Mouse (Mus musculus): Measurements from ENCODE around the gene Cpne8. TPM values are rescaled to one million over a fixed set of nuclear protein-coding genes. Genes with fewer than 3 reads are reported as not detected.

Gene Cpne8
- polyA plus RNA-seq, 1 experiment = 1.4 TPM

DNA sequence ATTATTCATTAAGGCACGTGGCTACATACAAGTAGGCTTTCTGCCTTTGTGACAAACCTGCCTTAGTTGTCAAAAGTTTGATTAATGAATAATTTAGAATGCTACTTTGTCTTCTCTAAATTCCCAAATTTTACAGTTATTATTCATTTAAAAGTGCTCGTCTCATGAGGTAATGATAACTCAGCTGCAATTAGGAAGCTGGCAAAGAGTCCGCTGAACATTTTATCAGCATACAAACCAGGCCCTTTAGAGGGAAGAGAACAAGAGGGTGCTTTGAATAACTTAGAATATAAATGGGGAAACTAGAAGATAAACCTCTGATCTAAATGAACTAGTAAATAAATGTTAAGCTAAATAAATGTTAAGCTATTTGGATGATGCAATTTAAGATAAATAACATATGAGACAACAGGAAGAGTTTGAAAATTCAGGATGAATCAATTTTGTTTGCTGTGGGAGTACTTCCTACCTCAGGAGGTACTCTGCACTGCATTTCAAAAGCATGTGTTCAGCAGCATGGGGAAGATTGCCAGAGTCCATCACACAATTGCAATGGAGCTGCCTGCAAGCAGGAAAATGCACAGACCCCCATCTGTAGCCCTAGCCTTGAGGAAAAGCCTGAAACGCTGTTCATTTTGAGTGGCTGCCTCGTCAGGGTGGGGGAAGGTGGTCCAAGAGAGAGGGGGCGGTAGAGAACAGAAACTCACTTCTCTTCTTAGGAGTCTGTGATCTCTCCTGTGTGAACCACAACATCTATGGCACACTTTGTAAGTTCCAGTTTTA lies 81.3 kb downstream of the Cpne8 start:
- 69% methylated on average over 6 of the region's 6 CpGs for WGBS
- no peak for TF ChIP-seq POLR2A (IDR thresholded peaks at IDR 0.05; ENCODE audit: low read depth, low read length)
- no peak for TF ChIP-seq CTCF (IDR thresholded peaks at IDR 0.05; ENCODE audit: extremely low read depth, insufficient read length, insufficient replicate concordance, low read depth, low read length)
- Histone ChIP-seq H3K27ac (ENCODE audit: insufficient read depth, low read depth, low read length) (no peak overlapping the region), H3K27me3 (ENCODE audit: control insufficient read depth, insufficient read depth, low read length) (no peaks in the 10 kb centered on the region), H3K4me3 (ENCODE audit: low read depth, low read length) (no peak overlapping the region), H3K4me1 (ENCODE audit: control insufficient read depth, insufficient read depth, insufficient read length, low read length) (0 out of 2 replicates have a peak, but pooled peaks cover 3% of the 10 kb centered on the region), H3K36me3 (ENCODE audit: control insufficient read depth, insufficient read depth, low read length) (no peaks in the 10 kb centered on the region)

DNA sequence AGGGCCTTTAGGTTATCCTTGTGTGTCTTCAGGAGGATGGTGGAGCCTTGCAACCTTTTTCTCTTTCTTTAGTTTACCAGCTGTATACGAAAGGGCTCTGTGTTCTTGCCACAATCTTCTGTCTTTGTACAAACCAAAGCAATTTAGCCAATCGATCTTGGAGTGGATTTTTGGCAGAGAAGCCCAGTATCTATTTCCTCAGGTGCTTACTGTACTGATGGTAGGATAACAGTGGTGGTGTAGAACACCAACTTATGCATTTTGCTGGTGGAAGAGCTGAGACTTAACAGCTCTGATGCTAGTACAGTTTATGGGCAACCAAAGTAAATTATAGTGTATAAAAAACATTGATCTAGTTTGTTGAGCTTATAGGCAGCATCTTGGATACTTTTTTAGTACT lies 83.6 kb downstream of the Cpne8 start:
- no peak overlapping the region for H3K27ac ChIP-seq (ENCODE audit: insufficient read depth, low read depth, low read length)
- 76% methylated on average over 2 of the region's 2 CpGs for WGBS
- TF ChIP-seq CTCF (IDR thresholded peaks at IDR 0.05; ENCODE audit: extremely low read depth, insufficient read length, insufficient replicate concordance, low read depth, low read length) = no peak
- TF ChIP-seq POLR2A (IDR thresholded peaks at IDR 0.05; ENCODE audit: low read depth, low read length) = no peak
- H3K4me1 ChIP-seq (ENCODE audit: control insufficient read depth, insufficient read depth, insufficient read length, low read length) = 0 out of 2 replicates have a peak, but pooled peaks cover 3% of the 10 kb centered on the region
- no peak overlapping the region for H3K4me3 ChIP-seq (ENCODE audit: low read depth, low read length)
- H3K27me3 ChIP-seq (ENCODE audit: control insufficient read depth, insufficient read depth, low read length) = no peaks in the 10 kb centered on the region
- no peaks in the 10 kb centered on the region for H3K36me3 ChIP-seq (ENCODE audit: control insufficient read depth, insufficient read depth, low read length)

- TF ChIP-seq POLR2A (IDR thresholded peaks at IDR 0.05; ENCODE audit: low read depth, low read length) (no peak), CTCF (IDR thresholded peaks at IDR 0.05; ENCODE audit: extremely low read depth, insufficient read length, insufficient replicate concordance, low read depth, low read length) (no peak)
- H3K4me1 ChIP-seq (ENCODE audit: control insufficient read depth, insufficient read depth, insufficient read length, low read length) = no peaks in the 10 kb centered on the region
- H3K27me3 ChIP-seq (ENCODE audit: control insufficient read depth, insufficient read depth, low read length) = no peaks in the 10 kb centered on the region
- H3K4me3 ChIP-seq (ENCODE audit: low read depth, low read length) = no peak overlapping the region
- WGBS = 29% methylated on average over 7 of the region's 7 CpGs
- H3K36me3 ChIP-seq (ENCODE audit: control insufficient read depth, insufficient read depth, low read length) = no peaks in the 10 kb centered on the region
- no peak overlapping the region for H3K27ac ChIP-seq (ENCODE audit: insufficient read depth, low read depth, low read length)
Measured at GRCm38 (mm10) chr15:90589587-90589986, 89.6 kb downstream of the Cpne8 start.

- Histone ChIP-seq H3K36me3 (ENCODE audit: control insufficient read depth, insufficient read depth, low read length) (no peaks in the 10 kb centered on the region), H3K4me3 (ENCODE audit: low read depth, low read length) (no peak overlapping the region), H3K4me1 (ENCODE audit: control insufficient read depth, insufficient read depth, insufficient read length, low read length) (no peaks in the 10 kb centered on the region), H3K27ac (ENCODE audit: insufficient read depth, low read depth, low read length) (no peak overlapping the region), H3K27me3 (ENCODE audit: control insufficient read depth, insufficient read depth, low read length) (no peaks in the 10 kb centered on the region)
- 92% methylated on average over 3 of the region's 3 CpGs for whole genome bisulfite sequencing
- TF ChIP-seq CTCF (IDR thresholded peaks at IDR 0.05; ENCODE audit: extremely low read depth, insufficient read length, insufficient replicate concordance, low read depth, low read length) (no peak), POLR2A (IDR thresholded peaks at IDR 0.05; ENCODE audit: low read depth, low read length) (no peak)
Measured at GRCm38 (mm10) chr15:90577402-90577801, 101.8 kb downstream of the Cpne8 start.

DNA sequence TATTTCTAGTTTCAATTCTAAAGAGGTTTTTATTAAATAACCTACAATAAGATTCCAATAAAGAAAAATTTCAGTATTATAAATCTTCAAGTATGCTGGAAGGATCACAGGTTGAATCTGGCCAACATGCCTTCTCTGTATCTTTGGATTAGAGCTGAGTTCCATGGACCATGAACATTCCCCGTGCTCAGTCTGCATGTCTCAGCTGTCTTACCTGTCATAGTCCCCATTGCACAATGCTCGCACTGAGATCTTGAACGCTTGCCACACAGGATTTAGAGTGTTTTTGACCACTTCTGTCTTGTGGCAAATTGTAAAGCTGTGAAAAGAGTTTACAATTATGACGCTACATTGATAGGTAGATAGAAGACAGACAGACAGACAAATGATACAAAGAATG lies 110.0 kb downstream of the Cpne8 start:
- TF ChIP-seq CTCF (IDR thresholded peaks at IDR 0.05; ENCODE audit: extremely low read depth, insufficient read length, insufficient replicate concordance, low read depth, low read length) (no peak), POLR2A (IDR thresholded peaks at IDR 0.05; ENCODE audit: low read depth, low read length) (no peak)
- H3K4me3 ChIP-seq (ENCODE audit: low read depth, low read length) = no peak overlapping the region
- H3K36me3 ChIP-seq (ENCODE audit: control insufficient read depth, insufficient read depth, low read length) = no peaks in the 10 kb centered on the region
- H3K4me1 ChIP-seq (ENCODE audit: control insufficient read depth, insufficient read depth, insufficient read length, low read length) = no peaks in the 10 kb centered on the region
- no peak overlapping the region for H3K27ac ChIP-seq (ENCODE audit: insufficient read depth, low read depth, low read length)
- no peaks in the 10 kb centered on the region for H3K27me3 ChIP-seq (ENCODE audit: control insufficient read depth, insufficient read depth, low read length)
- 89% methylated on average over 4 of the region's 4 CpGs for WGBS

DNA sequence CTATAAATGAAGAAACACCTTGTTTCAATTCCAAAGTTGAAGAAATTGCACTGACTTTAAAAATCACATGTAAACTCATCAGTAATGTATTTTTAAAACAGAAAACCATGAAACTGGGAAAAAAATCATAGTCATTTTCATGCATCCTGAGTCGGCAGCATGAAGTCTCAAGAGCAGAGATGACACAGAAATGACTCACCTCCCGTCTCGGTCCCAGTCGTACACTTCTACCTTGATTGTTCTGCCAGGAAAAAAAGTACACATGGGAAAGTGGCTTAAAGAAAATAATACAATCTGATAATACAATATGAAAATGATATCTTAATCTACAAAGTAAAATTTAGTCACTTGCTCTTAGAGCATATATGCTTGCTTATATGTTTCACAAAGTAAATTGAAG lies 111.2 kb downstream of the Cpne8 start:
- Histone ChIP-seq H3K27ac (ENCODE audit: insufficient read depth, low read depth, low read length) (no peak overlapping the region), H3K4me3 (ENCODE audit: low read depth, low read length) (no peak overlapping the region), H3K27me3 (ENCODE audit: control insufficient read depth, insufficient read depth, low read length) (no peaks in the 10 kb centered on the region), H3K36me3 (ENCODE audit: control insufficient read depth, insufficient read depth, low read length) (no peaks in the 10 kb centered on the region), H3K4me1 (ENCODE audit: control insufficient read depth, insufficient read depth, insufficient read length, low read length) (no peaks in the 10 kb centered on the region)
- 73% methylated on average over 4 of the region's 4 CpGs for WGBS
- TF ChIP-seq CTCF (IDR thresholded peaks at IDR 0.05; ENCODE audit: extremely low read depth, insufficient read length, insufficient replicate concordance, low read depth, low read length) = no peak
- no peak for TF ChIP-seq POLR2A (IDR thresholded peaks at IDR 0.05; ENCODE audit: low read depth, low read length)

DNA sequence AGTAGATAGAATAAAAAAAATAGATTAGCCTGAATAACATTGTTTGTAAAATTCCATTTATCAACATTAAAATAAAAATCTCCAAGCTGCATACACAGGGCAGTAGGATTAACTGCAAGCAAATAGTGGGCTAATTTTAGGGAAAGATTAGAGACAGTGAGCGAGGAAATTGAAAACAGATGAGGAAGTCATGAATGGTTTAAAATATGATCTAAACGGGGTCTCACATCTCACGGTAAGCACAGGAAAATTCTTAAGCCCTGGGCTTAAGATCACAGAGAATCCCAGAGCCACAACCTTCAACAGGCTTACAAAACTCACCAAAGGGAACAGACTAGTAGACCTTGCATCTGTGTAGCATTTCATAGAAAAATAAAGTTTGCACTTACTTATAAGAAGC lies 115.2 kb downstream of the Cpne8 start:
- H3K4me1 ChIP-seq (ENCODE audit: control insufficient read depth, insufficient read depth, insufficient read length, low read length) = no peaks in the 10 kb centered on the region
- no peak for TF ChIP-seq CTCF (IDR thresholded peaks at IDR 0.05; ENCODE audit: extremely low read depth, insufficient read length, insufficient replicate concordance, low read depth, low read length)
- no peak for TF ChIP-seq POLR2A (IDR thresholded peaks at IDR 0.05; ENCODE audit: low read depth, low read length)
- no peaks in the 10 kb centered on the region for H3K27me3 ChIP-seq (ENCODE audit: control insufficient read depth, insufficient read depth, low read length)
- WGBS = 69% methylated on average over 3 of the region's 3 CpGs
- no peak overlapping the region for H3K27ac ChIP-seq (ENCODE audit: insufficient read depth, low read depth, low read length)
- H3K36me3 ChIP-seq (ENCODE audit: control insufficient read depth, insufficient read depth, low read length) = no peaks in the 10 kb centered on the region
- H3K4me3 ChIP-seq (ENCODE audit: low read depth, low read length) = no peak overlapping the region
